Mouse (Mus musculus) effector memory CD4-positive, alpha-beta T cell, adult 5 months (primary cell): Measurements from ENCODE around the gene Myh9. TPM values are rescaled to one million over a fixed set of nuclear protein-coding genes. Genes with fewer than 3 reads are reported as not detected.

Source experiments
- polyA plus RNA-seq: library from polyadenylated mRNA; unstranded; fragments of 100-300 nt; shearing (Covaris generic); gene quantifications from one replicate; pipeline ENCODE4 v1.2.1, GENCODE M21; 2017

Gene Myh9
- polyA plus RNA-seq: 294 TPM

GRCm38 (mm10) chr15:77842047-77842843, at the start of gene Myh9:
TSS of gene Myh9 (minus strand) at chr15:77842175.

DNA sequence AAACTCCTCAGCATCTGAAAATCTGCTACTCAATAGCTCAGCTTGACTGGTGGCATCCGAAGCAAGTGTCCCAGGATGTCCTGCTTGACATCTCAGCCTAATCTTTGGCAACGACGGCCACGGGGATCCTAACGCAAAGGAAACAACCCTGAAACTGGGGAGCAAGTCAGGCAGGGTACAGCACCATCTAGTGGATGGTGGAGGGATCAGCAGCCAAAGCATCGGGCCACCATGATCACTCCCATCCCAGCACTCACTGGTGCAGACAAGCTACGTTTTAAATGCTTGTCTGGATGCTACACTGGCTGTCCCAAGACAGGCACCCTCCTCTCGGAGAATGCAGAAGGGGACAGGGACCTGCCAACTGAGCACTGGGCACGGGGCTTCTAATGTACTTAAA, 85.1 kb downstream of the Myh9 start, which contains the start of gene Apol8:
TSS of gene Apol8 (minus strand) at position 156 of the 400 bp plus-strand sequence.

GRCm38 (mm10) chr15:77728739-77729138, 113.2 kb downstream of the Myh9 start, which contains the start of gene Apol9b:
TSS of gene Apol9b (plus strand) at chr15:77729039.

Other genes starting within 250 kb of the Myh9 start
- gene Apol10b, start 246.1 kb downstream of the Myh9 start, polyA plus RNA-seq: 0.89 TPM
- gene Gm36245, start 242.9 kb downstream of the Myh9 start, polyA plus RNA-seq: not detected
- 0.22 TPM for gene Apol11b, start 198.9 kb downstream of the Myh9 start, polyA plus RNA-seq
- 91.3 TPM for gene Apol7e, start 143.3 kb downstream of the Myh9 start, polyA plus RNA-seq
- gene Apol9b, start 113.1 kb downstream of the Myh9 start, polyA plus RNA-seq: not detected
- gene Apol8, start 85.2 kb downstream of the Myh9 start, polyA plus RNA-seq: not detected
- gene Txn2, start 86.8 kb upstream of the Myh9 start, polyA plus RNA-seq: 133 TPM
- 3.0 TPM for gene Foxred2, start 114.5 kb upstream of the Myh9 start, polyA plus RNA-seq
- 153 TPM for gene Eif3d, start 128.6 kb upstream of the Myh9 start, polyA plus RNA-seq